Mouse (Mus musculus) duodenum, adult 2 months (tissue): ENCODE data around the gene Syt7. TPM values are rescaled to one million over a fixed set of nuclear protein-coding genes. Genes with fewer than 3 reads are reported as not detected.

ENCODE experiments used
- polyA plus RNA-seq: library from polyadenylated mRNA; depleted of rRNA; stranded (reverse); fragments of >200 nt; gene quantifications from 2 replicates; pipeline ENCODE4 v1.2.3, GENCODE M21; 2012; ENCODE audit warnings: low replicate concordance; rRNA removed

The Syt7 gene
- polyA plus RNA-seq = 3.0 and 3.9 TPM in 2 replicates

GRCm38 (mm10) chr19:10388615-10389313, at the start of gene Syt7:
Gene Syt7 (plus strand): TSS chr19:10389090.

GRCm38 (mm10) chr19:10456752-10457483, 68.0 kb downstream of the Syt7 start, which contains the start of gene Lrrc10b:
Gene Lrrc10b (minus strand): TSS chr19:10457473.

GRCm38 (mm10) chr19:10482703-10483102, 93.8 kb downstream of the Syt7 start, which contains the start of gene Ppp1r32:
Gene Ppp1r32 (minus strand): TSS chr19:10482928.

Other genes with a start within 250 kb of the Syt7 start
- 7.0 and 43.4 TPM in 2 replicates for gene Fads1, start 206.2 kb upstream of the Syt7 start, polyA plus RNA-seq
- 84.5 and 120 TPM in 2 replicates for gene Tmem258, start 185.1 kb upstream of the Syt7 start, polyA plus RNA-seq
- gene Fen1, start 184.9 kb upstream of the Syt7 start, polyA plus RNA-seq = 7.8 and 8.4 TPM in 2 replicates
- 47.0 and 97.2 TPM in 2 replicates for gene Myrf, start 148.3 kb upstream of the Syt7 start, polyA plus RNA-seq
- gene Dagla, start 84.2 kb upstream of the Syt7 start, polyA plus RNA-seq = 5.0 and 10.6 TPM in 2 replicates
- 5.3 and 5.9 TPM in 2 replicates for gene Lrrc10b, start 68.4 kb downstream of the Syt7 start, polyA plus RNA-seq
- 0.70 and 1.2 TPM in 2 replicates for gene Ppp1r32, start 93.8 kb downstream of the Syt7 start, polyA plus RNA-seq
- gene Cpsf7, start 136.2 kb downstream of the Syt7 start, polyA plus RNA-seq = 12.5 and 20.9 TPM in 2 replicates
- gene Sdhaf2, start 137.1 kb downstream of the Syt7 start, polyA plus RNA-seq = 5.4 and 7.1 TPM in 2 replicates
- gene Tmem216, start 167.1 kb downstream of the Syt7 start, polyA plus RNA-seq = 3.5 and 6.8 TPM in 2 replicates
- gene Cyb561a3, start 188.1 kb downstream of the Syt7 start, polyA plus RNA-seq = 28.9 and 29.9 TPM in 2 replicates
- gene Tmem138, start 188.3 kb downstream of the Syt7 start, polyA plus RNA-seq = 3.3 and 3.4 TPM in 2 replicates
- gene Ddb1, start 216.2 kb downstream of the Syt7 start, polyA plus RNA-seq = 42.1 and 52.2 TPM in 2 replicates
- 242 and 263 TPM in 2 replicates for gene Tkfc, start 216.6 kb downstream of the Syt7 start, polyA plus RNA-seq
- 20.3 and 21.3 TPM in 2 replicates for gene Vwce, start 245.1 kb downstream of the Syt7 start, polyA plus RNA-seq